Mouse (Mus musculus) adrenal gland, adult 2 months (tissue): ENCODE results near the gene Mfsd10. TPM values are rescaled to one million over a fixed set of nuclear protein-coding genes. Genes with fewer than 3 reads are reported as not detected.
"Not testable (repeated sequence)": the region's sequence is repeated elsewhere in the genome, so short reads cannot be mapped to it uniquely, and the experiment has no call there.

Experiments used
- DNase-seq: peaks from one replicate; pipeline ENCODE4 v3.0.0; 2021
- polyA plus RNA-seq: library from polyadenylated mRNA; depleted of rRNA; stranded (reverse); fragments of >200 nt; gene quantifications from 2 replicates; pipeline ENCODE4 v1.2.3, GENCODE M21; 2012; rRNA removed
- total RNA-seq, 2 experiments: library from RNA; stranded (reverse); gene quantifications; 2 replicates each; pipeline ENCODE4 v1.2.3; 2021

Mfsd10 gene
- total and polyA plus RNA-seq, 3 experiments: 32.8 to 201 (median 37.4) TPM

- DNase-seq: no peak
Measured at GRCm38 (mm10) chr5:34607100-34607880, 29.7 kb downstream of the Mfsd10 start.

GRCm38 (mm10) chr5:34604576-34604975 lies 32.4 kb downstream of the Mfsd10 start:
- DNase-seq: no peak

GRCm38 (mm10) chr5:34593202-34593727 lies 43.7 kb downstream of the Mfsd10 start:
- DNase-seq: no peak

- no peak for DNase-seq
Measured at GRCm38 (mm10) chr5:34592666-34593065, 44.3 kb downstream of the Mfsd10 start.

GRCm38 (mm10) chr5:34592224-34592623 lies 44.8 kb downstream of the Mfsd10 start:
- DNase-seq: not testable (repeated sequence)

GRCm38 (mm10) chr5:34591388-34592004 lies 45.5 kb downstream of the Mfsd10 start:
- no peak for DNase-seq

GRCm38 (mm10) chr5:34590702-34591101 lies 46.3 kb downstream of the Mfsd10 start:
- no peak for DNase-seq

GRCm38 (mm10) chr5:34590059-34590458 lies 47.0 kb downstream of the Mfsd10 start:
- no peak for DNase-seq

GRCm38 (mm10) chr5:34587881-34588280 lies 49.1 kb downstream of the Mfsd10 start:
- no peak for DNase-seq

GRCm38 (mm10) chr5:34585216-34585615 lies 51.8 kb downstream of the Mfsd10 start:
- DNase-seq: no peak

Other genes with a start within 250 kb of the Mfsd10 start
- gene Tnip2, start 123.2 kb downstream of the Mfsd10 start, total RNA-seq: 10 to 100 TPM; 12.8 to 14.8 TPM
- gene Tnip2, start 123.2 kb downstream of the Mfsd10 start, polyA plus RNA-seq: 55.1 and 55.3 TPM in 2 replicates
- gene Sh3bp2, start 111.4 kb downstream of the Mfsd10 start, total RNA-seq: 10 to 100 TPM; 15.5 to 31.7 TPM
- 14.7 and 15.9 TPM in 2 replicates for gene Sh3bp2, start 111.4 kb downstream of the Mfsd10 start, polyA plus RNA-seq
- 100 to 1,000 TPM; 160 to 168 TPM for gene Add1, start 63.5 kb downstream of the Mfsd10 start, total RNA-seq
- gene Add1, start 63.5 kb downstream of the Mfsd10 start, polyA plus RNA-seq: 123 and 134 TPM in 2 replicates
- gene Nop14, start 22.9 kb upstream of the Mfsd10 start, total RNA-seq: 10 to 100 TPM; 21.3 to 26.1 TPM
- gene Nop14, start 22.9 kb upstream of the Mfsd10 start, polyA plus RNA-seq: 6.7 and 9.1 TPM in 2 replicates
- 1 to 10 TPM; 2.5 to 2.8 TPM for gene Grk4, start 23.2 kb upstream of the Mfsd10 start, total RNA-seq
- gene Grk4, start 23.2 kb upstream of the Mfsd10 start, polyA plus RNA-seq: 1.1 and 1.6 TPM in 2 replicates
- gene Htt, start 124.5 kb upstream of the Mfsd10 start, total RNA-seq: 10 to 100 TPM; 25.6 to 36.4 TPM
- gene Htt, start 124.5 kb upstream of the Mfsd10 start, polyA plus RNA-seq: 8.8 and 12.1 TPM in 2 replicates